ENCODE assay signal across 8 mouse cellular contexts in the genomic region with DNA sequence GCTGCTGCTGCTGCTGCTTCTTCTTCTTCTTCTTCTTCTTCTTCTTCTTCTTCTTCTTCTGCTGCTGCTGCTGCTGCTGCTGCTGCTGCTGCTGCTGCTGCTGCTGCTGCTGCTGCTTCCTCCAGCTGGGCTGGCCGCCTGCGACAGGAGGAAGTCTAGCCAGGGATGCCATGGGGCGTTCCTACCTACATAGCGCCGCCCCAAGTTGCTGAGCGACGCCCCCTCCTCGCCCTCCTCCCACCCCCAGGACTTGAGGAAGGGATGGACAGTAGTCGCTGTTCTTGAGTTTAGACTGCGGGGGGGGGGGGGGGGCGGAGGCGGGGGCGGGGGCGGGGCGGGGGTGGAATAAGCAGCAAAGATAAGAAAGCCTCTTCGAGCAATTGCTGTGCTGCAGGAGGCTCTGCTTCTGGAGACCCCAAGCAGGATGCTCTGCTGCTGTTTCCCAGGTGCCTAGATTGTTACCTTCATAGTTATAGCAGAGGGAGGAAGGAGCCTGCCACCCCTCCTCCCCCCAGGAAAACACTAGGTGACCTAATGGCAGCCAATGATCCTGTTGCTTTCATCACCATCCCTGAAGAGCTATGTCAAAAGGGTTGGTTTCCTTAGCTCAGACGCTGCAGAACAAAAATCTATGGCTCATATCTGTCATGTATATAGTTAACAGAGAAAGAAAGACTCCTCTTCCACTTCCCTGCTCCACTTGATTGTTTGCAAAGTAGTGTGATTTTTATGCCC. TPM values are rescaled to one million over a fixed set of nuclear protein-coding genes. Genes with fewer than 3 reads are reported as not detected.
DNase-seq lines count a peak whose midpoint lies in the region; ATAC-seq and TF ChIP-seq lines count a peak whose summit lies in the region.

A gene (minus strand): TSS at position 685 of the 735 bp plus-strand sequence.

- no peak within 1 kb of the TSS for H3K9ac ChIP-seq in ES-Bruce4 (ENCODE audit: low read depth, poor library complexity, severe bottlenecking)
- H3K9ac ChIP-seq in heart, embryonic 14.5 days (ENCODE audit: low read length): peak within 1 kb of the TSS; percentile 59
- H3K9ac ChIP-seq in kidney, postnatal 0 days (ENCODE audit: low read depth, low read length): 0 out of 2 replicates have a peak within 1 kb of the TSS, but pooled peaks have one; percentile 18
- H3K9ac ChIP-seq in neural tube, embryonic 12.5 days: peak within 1 kb of the TSS; percentile 26; the same call in 1 of the 2 replicates

- no peaks in the 10 kb centered on the region for H3K9me3 ChIP-seq in ES-Bruce4 (replicated peaks; ENCODE audit: control insufficient read depth, insufficient read depth, low read length, poor library complexity, severe bottlenecking)
- H3K9me3 ChIP-seq in erythroblast, embryonic 14.5 days (ENCODE audit: control insufficient read depth, low read length): no peaks in the 10 kb centered on the region
- H3K9me3 ChIP-seq in heart, embryonic 14.5 days (ENCODE audit: control insufficient read depth, low read length): no peaks in the 10 kb centered on the region
- H3K9me3 ChIP-seq in kidney, postnatal 0 days (replicated peaks; ENCODE audit: low read length): no peaks in the 10 kb centered on the region
- H3K9me3 ChIP-seq in neural tube, embryonic 12.5 days: no peaks in the 10 kb centered on the region

- H3K4me2 ChIP-seq in heart, embryonic 14.5 days (ENCODE audit: low read length): peak within 1 kb of the TSS; percentile 60
- H3K4me2 ChIP-seq in kidney, postnatal 0 days (ENCODE audit: low read length): peak within 1 kb of the TSS; percentile 59
- H3K4me2 ChIP-seq in neural tube, embryonic 12.5 days (replicated peaks): peak within 1 kb of the TSS; percentile 57

- H3K36me3 ChIP-seq in ES-Bruce4 (ENCODE audit: control insufficient read depth, insufficient read depth, low read length, poor library complexity, severe bottlenecking): no peaks in the 10 kb centered on the region
- no peaks in the 10 kb centered on the region for H3K36me3 ChIP-seq in erythroblast, embryonic 14.5 days (ENCODE audit: control insufficient read depth)
- no peaks in the 10 kb centered on the region for H3K36me3 ChIP-seq in heart, embryonic 14.5 days (ENCODE audit: control insufficient read depth, insufficient read depth, low read length)
- no peaks in the 10 kb centered on the region for H3K36me3 ChIP-seq in kidney, postnatal 0 days (ENCODE audit: insufficient read depth, low read length)
- H3K36me3 ChIP-seq in neural tube, embryonic 12.5 days: no peaks in the 10 kb centered on the region
- no peaks in the 10 kb centered on the region for H3K36me3 ChIP-seq in testis, adult 2 months (ENCODE audit: control insufficient read depth, insufficient read depth, low read length)

- TF ChIP-seq POLR2A in ES-Bruce4 (IDR thresholded peaks at IDR 0.05; ENCODE audit: insufficient read depth, low read length): no peak
- no peak for TF ChIP-seq POLR2A in bone marrow macrophage, adult 2 months (IDR thresholded peaks at IDR 0.05; ENCODE audit: borderline replicate concordance, low read depth, low read length)
- TF ChIP-seq POLR2A in lung, adult 2 months (IDR thresholded peaks at IDR 0.05; ENCODE audit: borderline replicate concordance, extremely low read depth, low read depth, low read length): no peak
- TF ChIP-seq POLR2A in testis, adult 2 months (IDR thresholded peaks at IDR 0.05; ENCODE audit: control insufficient read depth, low read depth, low read length): no peak

- TF ChIP-seq EP300 in ES-Bruce4 (IDR thresholded peaks at IDR 0.05; ENCODE audit: insufficient read depth, low read depth, low read length): no peak

- peak within 1 kb of the TSS; percentile 53 for H3K4me3 ChIP-seq in ES-Bruce4 (ENCODE audit: low read depth, low read length)
- H3K4me3 ChIP-seq in bone marrow macrophage, adult 2 months (ENCODE audit: insufficient read depth, low read length): peak within 1 kb of the TSS; percentile 70
- H3K4me3 ChIP-seq in erythroblast, embryonic 14.5 days (replicated peaks): peak within 1 kb of the TSS; percentile 80
- H3K4me3 ChIP-seq in heart, embryonic 14.5 days (ENCODE audit: control insufficient read depth in 1 of 2, insufficient read depth in 1 of 2, low read depth in 1 of 2, low read length in 2 of 2): peak within 1 kb of the TSS; percentile 50 to 77
- peak within 1 kb of the TSS; percentile 38 for H3K4me3 ChIP-seq in kidney, postnatal 0 days (replicated peaks; ENCODE audit: low read depth, low read length)
- H3K4me3 ChIP-seq in lung, adult 2 months (replicated peaks; ENCODE audit: extremely low read depth, low read depth, low read length): peak within 1 kb of the TSS; percentile 74
- H3K4me3 ChIP-seq in neural tube, embryonic 12.5 days: peak within 1 kb of the TSS; percentile 38
- H3K4me3 ChIP-seq in testis, adult 2 months (ENCODE audit: control insufficient read depth, low read depth, low read length): peak within 1 kb of the TSS; percentile 78

- no peaks in the 10 kb centered on the region for H3K4me1 ChIP-seq in ES-Bruce4 (ENCODE audit: control insufficient read depth, insufficient read depth, low read length)
- peaks cover 4% of the 10 kb centered on the region; the same call in 1 of the 2 replicates for H3K4me1 ChIP-seq in bone marrow macrophage, adult 2 months (ENCODE audit: control insufficient read depth, insufficient read depth, low read length)
- peaks cover 14% of the 10 kb centered on the region for H3K4me1 ChIP-seq in erythroblast, embryonic 14.5 days (ENCODE audit: control insufficient read depth)
- no peaks in the 10 kb centered on the region for H3K4me1 ChIP-seq in heart, embryonic 14.5 days (ENCODE audit: control insufficient read depth in 2 of 2, insufficient read depth in 2 of 2, low read length in 2 of 2)
- H3K4me1 ChIP-seq in kidney, postnatal 0 days (replicated peaks; ENCODE audit: insufficient read depth, low read length): no peaks in the 10 kb centered on the region
- H3K4me1 ChIP-seq in lung, adult 2 months (ENCODE audit: control insufficient read depth, insufficient read depth, low read length): no peaks in the 10 kb centered on the region
- H3K4me1 ChIP-seq in neural tube, embryonic 12.5 days: no peaks in the 10 kb centered on the region
- H3K4me1 ChIP-seq in testis, adult 2 months (ENCODE audit: control insufficient read depth, insufficient read depth, low read length): no peaks in the 10 kb centered on the region

- ATAC-seq in heart, embryonic 14.5 days (ENCODE audit: insufficient number of reproducible peaks, insufficient read depth, low FRiP score, low read depth): 0 out of 2 replicates have a peak, but pooled peaks have one; percentile 71
- 0 out of 2 replicates have a peak, but pooled peaks have one; percentile 49 for ATAC-seq in kidney, postnatal 0 days (replicated peaks; ENCODE audit: low FRiP score, low read depth)
- ATAC-seq in neural tube, embryonic 12.5 days (ENCODE audit: low FRiP score, low read depth): peak; percentile 92

- TF ChIP-seq CTCF in ES-Bruce4 (IDR thresholded peaks at IDR 0.05; ENCODE audit: low read depth, low read length): no peak
- no peak for TF ChIP-seq CTCF in bone marrow macrophage, adult 2 months (IDR thresholded peaks at IDR 0.05; ENCODE audit: low read depth, low read length)
- TF ChIP-seq CTCF in kidney, postnatal 0 days (IDR thresholded peaks at IDR 0.05; ENCODE audit: low read depth): no peak
- TF ChIP-seq CTCF in lung, adult 2 months (IDR thresholded peaks at IDR 0.05; ENCODE audit: insufficient read depth, low read length): no peak
- no peak for TF ChIP-seq CTCF in testis, adult 2 months (IDR thresholded peaks at IDR 0.05; ENCODE audit: control insufficient read depth, insufficient read depth, insufficient replicate concordance, low read depth, low read length)

- peak; percentile 63 for DNase-seq in kidney, postnatal 0 days (ENCODE audit: low spot score)
- DNase-seq in lung, adult 2 months: peak; percentile 34

- 12% methylated on average over 8 of the region's 17 CpGs for WGBS in heart, embryonic 14.5 days
- WGBS in kidney, postnatal 0 days: 23% methylated on average over 11 of the region's 17 CpGs
- 14% methylated on average over 16 of the region's 17 CpGs for WGBS in lung, adult 2 months
- WGBS in neural tube, embryonic 12.5 days: 6% methylated on average over 10 of the region's 17 CpGs

- H3K27ac ChIP-seq in ES-Bruce4 (ENCODE audit: insufficient read depth, low read length): no peak within 1 kb of the TSS
- peak within 1 kb of the TSS; percentile 91 for H3K27ac ChIP-seq in bone marrow macrophage, adult 2 months (ENCODE audit: insufficient read depth, low read depth, low read length)
- peak within 1 kb of the TSS in 1 of 2 experiments; percentile 25; a peak in 1 of 4 replicates for H3K27ac ChIP-seq in heart, embryonic 14.5 days (replicated peaks in 1 of 2; ENCODE audit: control insufficient read depth in 1 of 2, insufficient read depth in 1 of 2, low read depth in 2 of 2, low read length in 2 of 2)
- no peak within 1 kb of the TSS for H3K27ac ChIP-seq in kidney, postnatal 0 days
- no peak within 1 kb of the TSS for H3K27ac ChIP-seq in neural tube, embryonic 12.5 days
- no peak within 1 kb of the TSS for H3K27ac ChIP-seq in testis, adult 2 months (ENCODE audit: control insufficient read depth, insufficient read depth, low read depth, low read length)

- no peaks in the 10 kb centered on the region for H3K27me3 ChIP-seq in ES-Bruce4 (ENCODE audit: control insufficient read depth, insufficient read depth, low read length, poor library complexity, severe bottlenecking)
- H3K27me3 ChIP-seq in erythroblast, embryonic 14.5 days (ENCODE audit: control insufficient read depth): peaks cover 2% of the 10 kb centered on the region; the same call in 1 of the 2 replicates
- H3K27me3 ChIP-seq in heart, embryonic 14.5 days (ENCODE audit: control insufficient read depth, insufficient read depth, low read length): no peaks in the 10 kb centered on the region
- no peaks in the 10 kb centered on the region for H3K27me3 ChIP-seq in kidney, postnatal 0 days (ENCODE audit: insufficient read depth, low read length)
- no peaks in the 10 kb centered on the region for H3K27me3 ChIP-seq in neural tube, embryonic 12.5 days (replicated peaks)
- H3K27me3 ChIP-seq in testis, adult 2 months (ENCODE audit: control insufficient read depth, insufficient read depth, low read length): no peaks in the 10 kb centered on the region

RNA-seq across cellular contexts. Expression of the gene that starts here (rescaled TPM):
- 0.46 and 0.82 TPM in 2 replicates for polyA plus RNA-seq in ES-Bruce4 (2011; ENCODE audit: insufficient read depth, insufficient read length, low read depth, missing spikeins)
- polyA plus RNA-seq in bone marrow macrophage, adult 2 months (2012; ENCODE audit: insufficient read depth, insufficient read length, missing spikeins): 16.3 and 18.2 TPM in 2 replicates
- 0.06 TPM in 1 of 2 replicates, not detected in the other for polyA plus RNA-seq in erythroblast, embryonic 14.5 days (2012)
- polyA plus RNA-seq in heart, embryonic 14.5 days (2014; fragmentation: Nextera tagmentation; extraction: Ambion mirVana): 3.3 TPM in 2 replicates
- polyA plus RNA-seq in kidney, postnatal 0 days (2015; fragmentation: Nextera tagmentation; extraction: Ambion mirVana): 1.1 and 1.4 TPM in 2 replicates
- polyA plus RNA-seq in lung, adult 2 months (2012; rRNA removed): 1.8 and 2.5 TPM in 2 replicates
- polyA plus RNA-seq in neural tube, embryonic 12.5 days (2016; fragmentation: Nextera tagmentation; extraction: Ambion mirVana): 0.92 and 1.4 TPM in 2 replicates
- polyA plus RNA-seq in testis, adult 2 months (2012; rRNA removed): 0.95 and 1.5 TPM in 2 replicates
